Mouse (Mus musculus): Measurements from ENCODE around the gene Spata13. TPM values are rescaled to one million over a fixed set of nuclear protein-coding genes. Genes with fewer than 3 reads are reported as not detected.

Spata13 gene
- polyA plus RNA-seq, 1 experiment, result 21.6 TPM

- H3K4me1 ChIP-seq (ENCODE audit: control insufficient read depth, insufficient read depth, insufficient read length, low read length), result peaks cover 4% of the 10 kb centered on the region; the same call in 1 of the 2 replicates
- WGBS, result 84% methylated on average over 5 of the region's 5 CpGs
- no peaks in the 10 kb centered on the region for H3K27me3 ChIP-seq (ENCODE audit: control insufficient read depth, insufficient read depth, low read length)
- TF ChIP-seq CTCF (IDR thresholded peaks at IDR 0.05; ENCODE audit: extremely low read depth, insufficient read length, insufficient replicate concordance, low read depth, low read length) (no peak), POLR2A (IDR thresholded peaks at IDR 0.05; ENCODE audit: low read depth, low read length) (no peak)
- H3K27ac ChIP-seq (ENCODE audit: insufficient read depth, low read depth, low read length), result no peak overlapping the region
- no peak overlapping the region for H3K4me3 ChIP-seq (ENCODE audit: low read depth, low read length)
- H3K36me3 ChIP-seq (ENCODE audit: control insufficient read depth, insufficient read depth, low read length), result peaks cover 35% of the 10 kb centered on the region
Measured at GRCm38 (mm10) chr14:60763746-60764145, 129.9 kb downstream of the Spata13 start.

- no peaks in the 10 kb centered on the region for H3K4me1 ChIP-seq (ENCODE audit: control insufficient read depth, insufficient read depth, insufficient read length, low read length)
- no peaks in the 10 kb centered on the region for H3K27me3 ChIP-seq (ENCODE audit: control insufficient read depth, insufficient read depth, low read length)
- H3K36me3 ChIP-seq (ENCODE audit: control insufficient read depth, insufficient read depth, low read length), result peaks cover 32% of the 10 kb centered on the region
- no peak overlapping the region for H3K4me3 ChIP-seq (ENCODE audit: low read depth, low read length)
- WGBS, result 79% methylated on average over 4 of the region's 4 CpGs
- TF ChIP-seq CTCF (IDR thresholded peaks at IDR 0.05; ENCODE audit: extremely low read depth, insufficient read length, insufficient replicate concordance, low read depth, low read length) (no peak), POLR2A (IDR thresholded peaks at IDR 0.05; ENCODE audit: low read depth, low read length) (no peak)
- H3K27ac ChIP-seq (ENCODE audit: insufficient read depth, low read depth, low read length), result peak overlapping the region; percentile 59; the same call in 1 of the 2 replicates
Measured at GRCm38 (mm10) chr14:60764526-60764925, 130.7 kb downstream of the Spata13 start.

GRCm38 (mm10) chr14:60765025-60765424 lies 131.2 kb downstream of the Spata13 start:
- H3K36me3 ChIP-seq (ENCODE audit: control insufficient read depth, insufficient read depth, low read length), result peaks cover 30% of the 10 kb centered on the region
- no peak overlapping the region for H3K4me3 ChIP-seq (ENCODE audit: low read depth, low read length)
- H3K27ac ChIP-seq (ENCODE audit: insufficient read depth, low read depth, low read length), result peak overlapping the region; percentile 63
- WGBS, result 64% methylated on average over 2 of the region's 2 CpGs
- H3K27me3 ChIP-seq (ENCODE audit: control insufficient read depth, insufficient read depth, low read length), result no peaks in the 10 kb centered on the region
- TF ChIP-seq CTCF (IDR thresholded peaks at IDR 0.05; ENCODE audit: extremely low read depth, insufficient read length, insufficient replicate concordance, low read depth, low read length), result no peak
- TF ChIP-seq POLR2A (IDR thresholded peaks at IDR 0.05; ENCODE audit: low read depth, low read length), result no peak
- H3K4me1 ChIP-seq (ENCODE audit: control insufficient read depth, insufficient read depth, insufficient read length, low read length), result no peaks in the 10 kb centered on the region

GRCm38 (mm10) chr14:60767884-60768283 lies 134.1 kb downstream of the Spata13 start, which contains the start of gene C1qtnf9:
Gene C1qtnf9, plus strand, starts transcription at chr14:60768134.
- 56% methylated on average over 4 of the region's 4 CpGs for WGBS
- TF ChIP-seq POLR2A (IDR thresholded peaks at IDR 0.05; ENCODE audit: low read depth, low read length) (no peak), CTCF (IDR thresholded peaks at IDR 0.05; ENCODE audit: extremely low read depth, insufficient read length, insufficient replicate concordance, low read depth, low read length) (no peak)
- no peak within 1 kb of the TSS for H3K4me3 ChIP-seq (ENCODE audit: low read depth, low read length)

GRCm38 (mm10) chr14:60769340-60769739 lies 135.5 kb downstream of the Spata13 start:
- Histone ChIP-seq H3K27ac (ENCODE audit: insufficient read depth, low read depth, low read length) (0 out of 2 replicates have a peak overlapping the region, but pooled peaks have one; percentile 43), H3K4me3 (ENCODE audit: low read depth, low read length) (no peak overlapping the region), H3K4me1 (ENCODE audit: control insufficient read depth, insufficient read depth, insufficient read length, low read length) (no peaks in the 10 kb centered on the region), H3K27me3 (ENCODE audit: control insufficient read depth, insufficient read depth, low read length) (no peaks in the 10 kb centered on the region), H3K36me3 (ENCODE audit: control insufficient read depth, insufficient read depth, low read length) (no peaks in the 10 kb centered on the region)
- WGBS, result 47% methylated on average over 6 of the region's 6 CpGs
- TF ChIP-seq CTCF (IDR thresholded peaks at IDR 0.05; ENCODE audit: extremely low read depth, insufficient read length, insufficient replicate concordance, low read depth, low read length) (no peak), POLR2A (IDR thresholded peaks at IDR 0.05; ENCODE audit: low read depth, low read length) (no peak)

More at GRCm38 (mm10) chr14:60767884-60768283, 134.1 kb downstream of the Spata13 start, which contains the start of gene C1qtnf9:
- H3K27me3 ChIP-seq (ENCODE audit: control insufficient read depth, insufficient read depth, low read length), result no peaks in the 10 kb centered on the region
- H3K36me3 ChIP-seq (ENCODE audit: control insufficient read depth, insufficient read depth, low read length), result peaks cover 5% of the 10 kb centered on the region; the same call in 1 of the 2 replicates
- no peaks in the 10 kb centered on the region for H3K4me1 ChIP-seq (ENCODE audit: control insufficient read depth, insufficient read depth, insufficient read length, low read length)
- H3K27ac ChIP-seq (ENCODE audit: insufficient read depth, low read depth, low read length), result no peak within 1 kb of the TSS

GRCm38 (mm10) chr14:60770594-60770993 lies 136.8 kb downstream of the Spata13 start:
- H3K27me3 ChIP-seq (ENCODE audit: control insufficient read depth, insufficient read depth, low read length), result no peaks in the 10 kb centered on the region
- no peak overlapping the region for H3K4me3 ChIP-seq (ENCODE audit: low read depth, low read length)
- H3K36me3 ChIP-seq (ENCODE audit: control insufficient read depth, insufficient read depth, low read length), result no peaks in the 10 kb centered on the region
- TF ChIP-seq POLR2A (IDR thresholded peaks at IDR 0.05; ENCODE audit: low read depth, low read length) (no peak), CTCF (IDR thresholded peaks at IDR 0.05; ENCODE audit: extremely low read depth, insufficient read length, insufficient replicate concordance, low read depth, low read length) (no peak)
- H3K27ac ChIP-seq (ENCODE audit: insufficient read depth, low read depth, low read length), result no peak overlapping the region
- 58% methylated on average over 6 of the region's 6 CpGs for WGBS
- H3K4me1 ChIP-seq (ENCODE audit: control insufficient read depth, insufficient read depth, insufficient read length, low read length), result no peaks in the 10 kb centered on the region

GRCm38 (mm10) chr14:60771057-60771456 lies 137.3 kb downstream of the Spata13 start:
- no peaks in the 10 kb centered on the region for H3K4me1 ChIP-seq (ENCODE audit: control insufficient read depth, insufficient read depth, insufficient read length, low read length)
- no peaks in the 10 kb centered on the region for H3K36me3 ChIP-seq (ENCODE audit: control insufficient read depth, insufficient read depth, low read length)
- no peaks in the 10 kb centered on the region for H3K27me3 ChIP-seq (ENCODE audit: control insufficient read depth, insufficient read depth, low read length)
- under 1% methylated on average over 8 of the region's 8 CpGs for WGBS
- H3K27ac ChIP-seq (ENCODE audit: insufficient read depth, low read depth, low read length), result no peak overlapping the region
- H3K4me3 ChIP-seq (ENCODE audit: low read depth, low read length), result peak overlapping the region; percentile 21; the same call in 1 of the 2 replicates
- TF ChIP-seq CTCF (IDR thresholded peaks at IDR 0.05; ENCODE audit: extremely low read depth, insufficient read length, insufficient replicate concordance, low read depth, low read length), result peak; percentile 99; the same call in 1 of the 2 replicates
- TF ChIP-seq POLR2A (IDR thresholded peaks at IDR 0.05; ENCODE audit: low read depth, low read length), result no peak
